Mouse (Mus musculus): ENCODE data around the gene Mbd4. TPM values are rescaled to one million over a fixed set of nuclear protein-coding genes. Genes with fewer than 3 reads are reported as not detected.

Mbd4 gene
- polyA plus RNA-seq, 1 experiment from 2014 or later, result 11.0 TPM

GRCm38 (mm10) chr6:115808488-115809231 lies 44.5 kb downstream of the Mbd4 start, which contains the start of gene Rpl32:
Rpl32 (minus strand) TSS chr6:115808747.
- Histone ChIP-seq H3K27me3 (replicated peaks) (no peaks in the 10 kb centered on the region), H3K4me3 (peak within 1 kb of the TSS; percentile 95), H3K4me2 (peak within 1 kb of the TSS; percentile 84), H3K4me1 (replicated peaks) (peaks cover 20% of the 10 kb centered on the region), H3K36me3 (peaks cover 39% of the 10 kb centered on the region), H3K9me3 (replicated peaks) (no peaks in the 10 kb centered on the region), H3K27ac (ENCODE audit: poor library complexity, severe bottlenecking) (peak within 1 kb of the TSS; percentile 93), H3K9ac (peak within 1 kb of the TSS; percentile 99)
- WGBS, result under 1% methylated on average over 47 of the region's 47 CpGs
- peak; percentile 83 for ATAC-seq (ENCODE audit: insufficient number of reproducible peaks, low FRiP score)

- no peak; the same call in 1 of the 2 replicates for ATAC-seq (ENCODE audit: insufficient number of reproducible peaks, low FRiP score)
- no peaks in the 10 kb centered on the region for H3K27me3 ChIP-seq (replicated peaks)
- H3K4me1 ChIP-seq (replicated peaks), result peaks cover 20% of the 10 kb centered on the region
- peak overlapping the region; percentile 93 for H3K27ac ChIP-seq (ENCODE audit: poor library complexity, severe bottlenecking)
- peaks cover 43% of the 10 kb centered on the region for H3K36me3 ChIP-seq
- peak overlapping the region; percentile 95 for H3K4me3 ChIP-seq
- H3K9me3 ChIP-seq (replicated peaks), result no peaks in the 10 kb centered on the region
- H3K4me2 ChIP-seq, result peak overlapping the region; percentile 84
- WGBS, result under 1% methylated on average over 22 of the region's 22 CpGs
- peak overlapping the region; percentile 99 for H3K9ac ChIP-seq
Measured at GRCm38 (mm10) chr6:115808196-115808487, 45.0 kb downstream of the Mbd4 start.

DNA sequence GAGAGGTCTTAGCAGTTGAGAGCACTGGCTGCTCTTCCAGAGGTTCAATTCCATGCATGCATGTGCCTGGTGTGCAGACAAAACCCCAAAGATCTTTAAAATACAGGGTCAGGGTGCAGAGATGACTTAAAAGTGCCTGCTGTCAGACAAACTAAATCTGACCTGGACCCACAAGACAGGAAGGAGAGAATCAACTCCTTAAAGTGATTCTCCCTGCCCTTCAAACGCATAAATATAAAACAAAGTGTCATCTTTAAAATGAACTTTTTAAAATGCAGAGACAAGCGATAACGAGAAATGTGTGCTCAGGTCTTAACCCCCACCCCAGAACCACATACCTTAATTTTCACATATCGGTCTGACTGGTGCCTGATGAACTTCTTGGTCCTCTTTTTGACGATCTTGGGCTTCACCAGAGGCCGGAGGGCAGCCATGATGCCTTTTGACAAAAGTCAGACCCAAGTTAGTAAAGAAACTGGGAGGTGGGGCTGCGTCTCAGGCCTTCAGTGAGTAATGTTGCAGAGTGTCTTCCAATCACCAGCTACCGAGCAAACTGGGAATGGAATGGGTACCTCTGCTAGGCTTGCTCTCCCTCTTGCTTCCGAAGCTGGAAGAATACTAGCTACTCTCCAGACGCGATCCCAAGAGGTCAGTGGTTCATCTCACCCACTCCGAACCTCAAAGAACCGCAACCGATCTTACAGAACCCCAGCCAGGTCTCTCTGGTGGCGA lies 45.5 kb downstream of the Mbd4 start:
- 2% methylated on average over 15 of the region's 15 CpGs for WGBS
- no peak for ATAC-seq (ENCODE audit: insufficient number of reproducible peaks, low FRiP score)

DNA sequence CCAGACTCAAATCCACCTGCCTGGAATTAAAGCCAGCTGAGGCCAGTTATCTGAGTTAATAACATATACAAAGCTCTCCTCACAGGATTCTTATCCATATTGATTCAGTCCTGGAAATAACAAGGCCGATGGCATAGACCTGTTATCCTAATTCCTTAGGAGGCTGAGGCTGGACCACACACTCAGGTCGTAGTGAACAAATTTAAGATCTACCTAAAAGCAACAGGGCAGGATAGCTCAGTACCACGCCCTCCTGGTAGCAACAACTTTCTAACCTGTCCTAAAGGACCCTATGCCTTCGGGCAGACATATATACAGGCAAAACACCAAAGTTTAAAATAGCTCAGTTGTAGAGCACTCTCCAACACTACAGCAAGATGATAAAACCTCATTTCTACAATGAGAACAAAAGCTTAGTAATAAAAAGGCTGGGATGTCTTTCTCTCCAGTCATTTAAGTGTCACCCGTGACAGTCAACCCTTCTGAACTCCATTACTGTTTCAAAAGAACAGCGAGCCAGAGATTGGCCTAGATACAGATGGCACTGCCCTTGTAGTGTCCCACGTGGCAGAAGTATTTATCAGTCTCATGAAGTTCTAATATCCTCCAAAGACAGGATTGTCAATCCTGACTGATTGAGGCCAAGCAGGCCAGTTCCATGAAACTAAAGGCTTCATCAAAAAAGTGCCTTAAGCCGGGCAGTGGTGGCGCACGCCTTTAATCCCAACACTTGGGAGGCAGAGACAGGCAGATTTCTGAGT lies 48.6 kb downstream of the Mbd4 start:
- ATAC-seq (ENCODE audit: insufficient number of reproducible peaks, low FRiP score), result no peak
- no peak overlapping the region for H3K4me3 ChIP-seq
- H3K4me1 ChIP-seq (replicated peaks), result peaks cover 20% of the 10 kb centered on the region
- H3K4me2 ChIP-seq, result no peak overlapping the region
- H3K36me3 ChIP-seq, result peaks cover 76% of the 10 kb centered on the region
- WGBS, result 70% methylated on average over 10 of the region's 10 CpGs
- H3K9me3 ChIP-seq (replicated peaks), result no peaks in the 10 kb centered on the region
- no peaks in the 10 kb centered on the region for H3K27me3 ChIP-seq (replicated peaks)
- no peak overlapping the region for H3K27ac ChIP-seq (ENCODE audit: poor library complexity, severe bottlenecking)
- H3K9ac ChIP-seq, result no peak overlapping the region

More for the DNA sequence above, 45.5 kb downstream of the Mbd4 start:
- Histone ChIP-seq H3K27ac (ENCODE audit: poor library complexity, severe bottlenecking) (peak overlapping the region; percentile 93), H3K9ac (peak overlapping the region; percentile 99), H3K9me3 (replicated peaks) (no peaks in the 10 kb centered on the region), H3K4me2 (peak overlapping the region; percentile 84), H3K36me3 (peaks cover 48% of the 10 kb centered on the region), H3K27me3 (replicated peaks) (no peaks in the 10 kb centered on the region), H3K4me3 (peak overlapping the region; percentile 95), H3K4me1 (replicated peaks) (peaks cover 20% of the 10 kb centered on the region)

- peaks cover 84% of the 10 kb centered on the region for H3K36me3 ChIP-seq
- H3K27me3 ChIP-seq (replicated peaks), result no peaks in the 10 kb centered on the region
- peak; percentile 27; the same call in 1 of the 2 replicates for ATAC-seq (ENCODE audit: insufficient number of reproducible peaks, low FRiP score)
- H3K27ac ChIP-seq (ENCODE audit: poor library complexity, severe bottlenecking), result no peak overlapping the region
- WGBS, result 40% methylated on average over 16 of the region's 16 CpGs
- H3K4me1 ChIP-seq (replicated peaks), result peaks cover 20% of the 10 kb centered on the region
- no peaks in the 10 kb centered on the region for H3K9me3 ChIP-seq (replicated peaks)
- H3K4me2 ChIP-seq, result no peak overlapping the region
- H3K4me3 ChIP-seq, result no peak overlapping the region
- no peak overlapping the region for H3K9ac ChIP-seq
Measured at GRCm38 (mm10) chr6:115803541-115804382, 49.4 kb downstream of the Mbd4 start.

- no peaks in the 10 kb centered on the region for H3K9me3 ChIP-seq (replicated peaks)
- no peaks in the 10 kb centered on the region for H3K27me3 ChIP-seq (replicated peaks)
- H3K4me3 ChIP-seq, result no peak overlapping the region
- peaks cover 13% of the 10 kb centered on the region for H3K4me1 ChIP-seq (replicated peaks)
- no peak for ATAC-seq (ENCODE audit: insufficient number of reproducible peaks, low FRiP score)
- no peak overlapping the region for H3K27ac ChIP-seq (ENCODE audit: poor library complexity, severe bottlenecking)
- peaks cover 97% of the 10 kb centered on the region for H3K36me3 ChIP-seq
- no peak overlapping the region for H3K9ac ChIP-seq
- H3K4me2 ChIP-seq, result no peak overlapping the region
- WGBS, result 89% methylated on average over 3 of the region's 3 CpGs
Measured at GRCm38 (mm10) chr6:115801811-115802210, 51.4 kb downstream of the Mbd4 start.

DNA sequence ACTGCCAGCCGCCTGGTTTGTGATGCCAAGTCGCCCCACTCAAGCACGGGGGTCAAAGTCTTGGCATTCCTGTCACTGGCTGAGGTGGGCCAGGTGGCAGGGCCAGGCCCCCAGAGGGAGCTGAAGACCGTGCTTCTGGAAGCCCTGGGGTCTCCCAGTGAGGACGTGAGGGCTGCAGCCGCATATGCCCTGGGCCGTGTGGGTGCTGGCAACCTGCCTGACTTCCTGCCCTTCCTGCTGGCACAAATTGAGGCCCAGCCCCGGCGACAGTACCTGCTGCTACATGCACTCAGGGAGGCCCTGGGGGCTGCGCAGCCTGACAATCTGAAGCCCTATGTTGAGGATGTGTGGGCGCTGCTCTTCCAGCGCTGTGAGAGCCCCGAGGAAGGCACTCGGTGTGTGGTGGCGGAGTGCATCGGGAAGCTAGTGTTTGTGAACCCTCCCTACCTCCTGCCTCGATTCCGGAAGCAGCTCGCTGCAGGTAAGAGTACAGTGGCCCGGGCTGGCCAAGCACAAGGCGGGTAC lies 60.4 kb downstream of the Mbd4 start:
- H3K4me2 ChIP-seq, result no peak overlapping the region
- no peaks in the 10 kb centered on the region for H3K9me3 ChIP-seq (replicated peaks)
- peaks cover 16% of the 10 kb centered on the region for H3K4me1 ChIP-seq (replicated peaks)
- H3K4me3 ChIP-seq, result no peak overlapping the region
- ATAC-seq (ENCODE audit: insufficient number of reproducible peaks, low FRiP score), result no peak
- H3K27ac ChIP-seq (ENCODE audit: poor library complexity, severe bottlenecking), result no peak overlapping the region
- no peak overlapping the region for H3K9ac ChIP-seq
- H3K36me3 ChIP-seq, result peaks cover 96% of the 10 kb centered on the region
- no peaks in the 10 kb centered on the region for H3K27me3 ChIP-seq (replicated peaks)
- WGBS, result 89% methylated on average over 21 of the region's 21 CpGs

DNA sequence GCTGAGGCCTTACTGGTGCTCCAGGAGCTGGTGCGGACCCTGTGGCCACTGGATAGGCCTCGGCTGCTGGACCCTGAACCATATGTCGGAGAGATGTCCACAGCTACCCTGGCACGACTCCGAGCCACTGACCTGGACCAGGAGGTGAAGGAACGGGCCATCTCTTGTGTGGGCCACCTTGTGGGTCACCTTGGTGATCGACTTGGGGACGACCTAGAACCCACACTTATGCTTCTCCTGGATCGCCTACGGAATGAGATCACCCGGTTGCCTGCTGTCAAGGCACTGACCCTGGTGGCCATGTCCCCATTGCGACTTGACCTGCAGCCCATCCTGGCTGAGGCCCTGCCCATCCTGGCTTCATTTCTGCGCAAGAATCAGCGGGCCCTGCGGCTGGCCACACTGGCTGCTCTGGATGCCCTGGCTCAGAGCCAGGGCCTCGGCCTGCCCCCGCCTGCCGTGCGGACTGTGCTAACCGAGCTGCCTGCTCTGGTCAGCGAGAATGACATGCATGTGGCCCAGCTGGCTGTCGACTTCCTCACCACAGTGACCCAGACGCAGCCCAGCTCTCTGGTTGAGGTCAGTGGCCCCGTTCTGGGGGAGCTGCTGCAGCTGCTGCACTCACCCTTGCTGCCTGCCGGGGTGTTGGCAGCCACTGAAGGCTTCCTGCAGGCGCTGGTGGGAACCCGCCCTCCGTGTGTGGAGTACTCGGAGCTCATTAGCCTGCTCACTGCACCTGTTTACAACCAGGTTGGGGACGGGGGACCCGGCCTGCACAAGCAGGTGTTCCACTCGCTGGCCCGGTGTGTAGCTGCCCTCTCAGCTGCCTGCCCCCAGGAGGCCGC lies 61.1 kb downstream of the Mbd4 start:
- Histone ChIP-seq H3K9ac (peak overlapping the region; percentile 44; the same call in 1 of the 2 replicates), H3K36me3 (peaks cover 96% of the 10 kb centered on the region), H3K4me3 (no peak overlapping the region), H3K4me1 (replicated peaks) (peaks cover 16% of the 10 kb centered on the region), H3K4me2 (no peak overlapping the region), H3K9me3 (replicated peaks) (no peaks in the 10 kb centered on the region), H3K27me3 (replicated peaks) (no peaks in the 10 kb centered on the region), H3K27ac (ENCODE audit: poor library complexity, severe bottlenecking) (no peak overlapping the region)
- 76% methylated on average over 34 of the region's 34 CpGs for WGBS
- peak; percentile 19; the same call in 1 of the 2 replicates for ATAC-seq (ENCODE audit: insufficient number of reproducible peaks, low FRiP score)

DNA sequence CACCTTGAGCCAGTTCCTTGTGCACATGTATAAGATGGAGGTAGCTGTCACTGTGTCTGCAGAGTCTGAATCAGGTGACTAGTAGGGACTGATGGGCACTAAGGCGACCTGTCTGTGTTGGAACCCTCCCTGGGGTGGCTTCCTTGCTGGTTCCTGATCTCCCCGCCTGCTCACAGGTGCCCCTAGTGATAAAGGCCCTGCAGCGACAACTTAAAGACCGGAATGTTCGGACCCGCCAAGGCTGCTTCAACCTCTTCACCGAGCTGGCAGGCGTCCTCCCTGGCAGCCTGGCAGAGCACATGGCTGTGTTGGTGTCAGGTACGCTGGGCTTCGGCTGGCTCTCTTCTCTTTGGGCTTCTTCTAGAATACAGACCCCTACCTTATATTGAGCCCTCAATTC lies 62.2 kb downstream of the Mbd4 start:
- peaks cover 16% of the 10 kb centered on the region for H3K4me1 ChIP-seq (replicated peaks)
- ATAC-seq (ENCODE audit: insufficient number of reproducible peaks, low FRiP score), result no peak
- no peak overlapping the region for H3K27ac ChIP-seq (ENCODE audit: poor library complexity, severe bottlenecking)

More for the DNA sequence above, 62.2 kb downstream of the Mbd4 start:
- Histone ChIP-seq H3K9me3 (replicated peaks) (no peaks in the 10 kb centered on the region), H3K36me3 (peaks cover 96% of the 10 kb centered on the region), H3K4me3 (no peak overlapping the region), H3K27me3 (replicated peaks) (no peaks in the 10 kb centered on the region), H3K9ac (no peak overlapping the region), H3K4me2 (no peak overlapping the region)
- WGBS, result 79% methylated on average over 10 of the region's 10 CpGs
